Comparison of ENCODE assay signal across 21 mouse cellular contexts in genomic region chr6:28957486-28957885, GRCm38 (mm10).
A peak's percentile ranks its signal among the peaks of the same experiment; 100 is the strongest.
DNase-seq lines count a peak whose midpoint lies in the region; ATAC-seq and TF ChIP-seq lines count a peak whose summit lies in the region.
"Had no signal": no experiment of that assay in that cellular context is flagged by ENCODE, and none has a peak within 500 bp of the region (broad histone marks: within the 10 kb centered on the region; RNA-seq: fewer than 3 reads in every experiment).

No protein-coding gene starts in this region.

- no peak for ATAC-seq in embryonic facial prominence, embryonic 14.5 days (ENCODE audit: low read depth)
- ATAC-seq: activated CD4-positive, CD25-positive, alpha-beta regulatory T cell, adult 4 months; forebrain, embryonic 13.5 days; forebrain, embryonic 15.5 days; forebrain, postnatal 0 days; Patski had no signal

- no peak overlapping the region for H3K9ac ChIP-seq in CH12.LX (ENCODE audit: insufficient read depth, low read depth)
- no peak overlapping the region for H3K9ac ChIP-seq in embryonic facial prominence, embryonic 14.5 days (ENCODE audit: low read depth, low read length)
- H3K9ac ChIP-seq: embryonic facial prominence, embryonic 13.5 days; forebrain, embryonic 13.5 days; forebrain, embryonic 15.5 days; forebrain, postnatal 0 days had no signal

- TF ChIP-seq EP300 in CH12.LX (IDR thresholded peaks at IDR 0.05; ENCODE audit: low read length): peak; percentile 59

- no peak for TF ChIP-seq RAD21 in CH12.LX (IDR thresholded peaks at IDR 0.05; ENCODE audit: low read depth, low read length)

- H3K4me3 ChIP-seq in CH12.LX (replicated peaks in 1 of 3; ENCODE audit: low read depth in 2 of 3, low read length in 2 of 3, poor library complexity in 1 of 3): no peak overlapping the region
- no peak overlapping the region for H3K4me3 ChIP-seq in embryonic facial prominence, embryonic 14.5 days (ENCODE audit: low read depth, low read length)
- H3K4me3 ChIP-seq: embryonic facial prominence, embryonic 13.5 days; forebrain, embryonic 13.5 days; forebrain, embryonic 15.5 days had no signal

- peak overlapping the region; percentile 12; the same call in 1 of the 2 replicates for H3K4me2 ChIP-seq in CH12.LX (ENCODE audit: insufficient read depth, low read depth, poor library complexity, severe bottlenecking)
- no peak overlapping the region for H3K4me2 ChIP-seq in embryonic facial prominence, embryonic 14.5 days (ENCODE audit: low read depth, low read length)
- H3K4me2 ChIP-seq: embryonic facial prominence, embryonic 13.5 days; forebrain, embryonic 13.5 days; forebrain, embryonic 15.5 days had no signal

- no peak overlapping the region for H3K27ac ChIP-seq in CH12.LX (ENCODE audit: insufficient read depth, low read depth)
- H3K27ac ChIP-seq in embryonic facial prominence, embryonic 14.5 days (replicated peaks; ENCODE audit: low read depth, low read length): no peak overlapping the region
- H3K27ac ChIP-seq: embryonic facial prominence, embryonic 13.5 days; forebrain, embryonic 13.5 days; forebrain, embryonic 15.5 days had no signal

- TF ChIP-seq POLR2A in CH12.LX (IDR thresholded peaks at IDR 0.05; ENCODE audit: low read depth, low read length): no peak

- WGBS in embryonic facial prominence, embryonic 14.5 days: 53% methylated on average over 10 of the region's 10 CpGs

- TF ChIP-seq CTCF in CH12.LX (conservative IDR thresholded peaks at IDR 0.05 in 1 of 2, IDR thresholded peaks at IDR 0.05 in 1 of 2; ENCODE audit: low read depth in 2 of 2, low read length in 2 of 2): no peak

- in situ Hi-C loops in CH12.LX (cut with MboI; ENCODE audit: low pct_ligation_motif_present, low pct_unique_long_range_greater_than_20kb, low sequenced_read_pairs): no loop called here

- no peaks in the 10 kb centered on the region for H3K79me2 ChIP-seq in CH12.LX (replicated peaks; ENCODE audit: control insufficient read depth, extremely low read depth, insufficient read depth, poor library complexity, severe bottlenecking)

- H3K4me1 ChIP-seq in CH12.LX (ENCODE audit: control insufficient read depth in 1 of 2, insufficient read depth in 2 of 2): peaks cover 0 to 8% of the 10 kb centered on the region in 2 experiments; a peak in 1 of 4 replicates
- no peaks in the 10 kb centered on the region for H3K4me1 ChIP-seq in embryonic facial prominence, embryonic 14.5 days (ENCODE audit: control insufficient read depth, insufficient read depth, low read length)
- H3K4me1 ChIP-seq: embryonic facial prominence, embryonic 13.5 days; forebrain, embryonic 13.5 days; forebrain, embryonic 15.5 days had no signal

- DNase-seq in CH12.LX (ENCODE audit: extremely low read depth): peak; percentile 56
- DNase-seq in embryonic facial prominence, embryonic 14.5 days (ENCODE audit: low spot score): peak; percentile 40
- DNase-seq in retina, postnatal 1 day: peak; percentile 48
- no peak for DNase-seq in lung, postnatal 4 days
- DNase-seq in layer of hippocampus, postnatal 10 days (ENCODE audit: low spot score in 2 of 2): no peak
- DNase-seq: adrenal gland, adult 8-10 months; adrenal gland, postnatal 14 days; cerebellum, adult 11 months; cerebellum, adult 18-20 months; cerebellum, adult 8-10 months; cerebellum, adult 9-11 months; cerebellum, postnatal 14 days; cerebellum, postnatal 36 days; embryo, embryonic 11 days; forebrain, postnatal 0 days had no signal

- peaks cover 4% of the 10 kb centered on the region for H3K27me3 ChIP-seq in CH12.LX (replicated peaks)
- no peaks in the 10 kb centered on the region for H3K27me3 ChIP-seq in embryonic facial prominence, embryonic 14.5 days (replicated peaks; ENCODE audit: control insufficient read depth, insufficient read depth, low read length)
- H3K27me3 ChIP-seq: embryonic facial prominence, embryonic 13.5 days; forebrain, embryonic 13.5 days; forebrain, embryonic 15.5 days had no signal

- dilution Hi-C loops in CH12.LX (cut with MboI; ENCODE audit: extremely low pct_ligation_motif_present, extremely low pct_unique_long_range_greater_than_20kb, low sequenced_read_pairs): no loop called here

- H3K36me3 ChIP-seq in CH12.LX (replicated peaks in 1 of 2; ENCODE audit: control insufficient read depth in 1 of 2, insufficient read depth in 1 of 2, low read length in 1 of 2): no peaks in the 10 kb centered on the region
- H3K36me3 ChIP-seq in embryonic facial prominence, embryonic 14.5 days (ENCODE audit: control insufficient read depth, insufficient read depth, low read length): no peaks in the 10 kb centered on the region
- H3K36me3 ChIP-seq: embryonic facial prominence, embryonic 13.5 days; forebrain, embryonic 15.5 days; G1E had no signal

- H3K9me3 ChIP-seq in CH12.LX (replicated peaks; ENCODE audit: low read length): no peaks in the 10 kb centered on the region
- H3K9me3 ChIP-seq in embryonic facial prominence, embryonic 14.5 days (ENCODE audit: control insufficient read depth, low read length): no peaks in the 10 kb centered on the region
- H3K9me3 ChIP-seq: embryonic facial prominence, embryonic 13.5 days; forebrain, embryonic 13.5 days; forebrain, embryonic 15.5 days; G1E had no signal

TF ChIP-seq in CH12.LX, 34 proteins besides CTCF, POLR2A, EP300 and RAD21:
- TF ChIP-seq RCOR1 (conservative IDR thresholded peaks at IDR 0.05; ENCODE audit: low read depth, low read length) (0 out of 2 replicates have a peak, but pooled peaks have one; percentile 23), ETS1 (conservative IDR thresholded peaks at IDR 0.05; ENCODE audit: low read depth, low read length) (peak; percentile 59), BHLHE40 (IDR thresholded peaks at IDR 0.05; ENCODE audit: low read depth, low read length) (peak; percentile 15; the same call in 1 of the 2 replicates), KAT2A (IDR thresholded peaks at IDR 0.05; ENCODE audit: insufficient replicate concordance, low read length) (0 out of 2 replicates have a peak, but pooled peaks have one; percentile 16), ZKSCAN1 (IDR thresholded peaks at IDR 0.05; ENCODE audit: borderline replicate concordance, low read depth, low read length) (no peak), SIN3A (IDR thresholded peaks at IDR 0.05; ENCODE audit: low read length) (0 out of 2 replicates have a peak, but pooled peaks have one; percentile 27), TCF12 (IDR thresholded peaks at IDR 0.05; ENCODE audit: low read depth, low read length) (peak; percentile 69; the same call in 1 of the 2 replicates), ZMIZ1 (IDR thresholded peaks at IDR 0.05; ENCODE audit: low read depth, low read length) (no peak)

Comparison
In these comparisons a context has a peak if more than half of its experiments do, and no peak if none do; other contexts are left out.
1. DNase-seq: peak in CH12.LX (single experiment), embryonic facial prominence, embryonic 14.5 days (single experiment) and retina, postnatal 1 day (single experiment); none in lung, postnatal 4 days (0 of 2) and layer of hippocampus, postnatal 10 days (0 of 2).